Mouse (Mus musculus) midbrain, embryonic 16.5 days (tissue): Measurements from ENCODE around the gene Fgfr2. TPM values are rescaled to one million over a fixed set of nuclear protein-coding genes. Genes with fewer than 3 reads are reported as not detected.

Experiments used
- ATAC-seq: fragments of 200-750 bp; cut with Nextera tagmentation; 2 replicates; pipeline ENCODE4 v1.8.0; 2017; ENCODE audit warnings: moderate TSS enrichment
- H3K27ac ChIP-seq: fragments of 300-500 bp; sonication (generic); 2 replicates; pipeline ENCODE4 v1.5.1; 2014; ENCODE audit warnings: mild to moderate bottlenecking, low read length, mixed read lengths
- H3K27me3 ChIP-seq: fragments of 300-500 bp; sonication (generic); 2 replicates; pipeline ENCODE4 v1.6.1; 2014; ENCODE audit warnings: low read depth, low read length, mixed read lengths; ENCODE audit not compliant: control insufficient read depth, insufficient read depth
- H3K36me3 ChIP-seq: fragments of 300-500 bp; sonication (generic); 2 replicates; pipeline ENCODE4 v1.6.1; 2014; ENCODE audit warnings: mild to moderate bottlenecking, low read length, moderate library complexity, mixed read lengths; ENCODE audit not compliant: control insufficient read depth, insufficient read depth
- H3K4me1 ChIP-seq: fragments of 300-500 bp; sonication (generic); 2 replicates; pipeline ENCODE4 v1.6.1; 2014; ENCODE audit warnings: mild to moderate bottlenecking, low read length, mixed read lengths; ENCODE audit not compliant: control insufficient read depth, insufficient read depth
- H3K4me2 ChIP-seq: fragments of 300-500 bp; sonication (generic); 2 replicates; pipeline ENCODE4 v1.6.1; 2014; ENCODE audit warnings: mild to moderate bottlenecking, low read length, mixed read lengths
- H3K4me3 ChIP-seq: fragments of 300-500 bp; sonication (generic); 2 replicates; pipeline ENCODE4 v1.5.1; 2014; ENCODE audit warnings: low read depth, mild to moderate bottlenecking, low read length, moderate library complexity, mixed read lengths
- H3K9ac ChIP-seq: fragments of 300-500 bp; sonication (generic); 2 replicates; pipeline ENCODE4 v1.6.1; 2014; ENCODE audit warnings: low read depth, low read length, mixed read lengths
- H3K9me3 ChIP-seq: fragments of 300-500 bp; sonication (generic); replicated peaks from 2 replicates; pipeline ENCODE4 v1.6.1; 2014; ENCODE audit warnings: mild to moderate bottlenecking, low read length, mixed read lengths; ENCODE audit not compliant: control insufficient read depth, poor library complexity, severe bottlenecking
- WGBS: fragments of 180-500 bp; shearing (Covaris S2); extraction: QIAGEN DNeasy Blood & Tissue Kit; methylation state at CpG from one replicate; pipeline ENCODE4 v1.1.7; 2014; 5-methylcytosine and 5-hydroxymethylcytosine counted together
- microRNA-seq: library from miRNA; unstranded; fragments of <30 nt; microRNA quantifications from one replicate; pipeline ENCODE4, GENCODE M21; 2017
- polyA plus RNA-seq: library from polyadenylated mRNA; unstranded; fragments of >200 nt; fragmentation: Nextera tagmentation; extraction: Ambion mirVana; gene quantifications from 2 replicates; pipeline ENCODE4 v1.2.1, GENCODE M21; 2015

Gene Fgfr2
- polyA plus RNA-seq, 1 experiment from 2014 or later, result 23.8 TPM

DNA sequence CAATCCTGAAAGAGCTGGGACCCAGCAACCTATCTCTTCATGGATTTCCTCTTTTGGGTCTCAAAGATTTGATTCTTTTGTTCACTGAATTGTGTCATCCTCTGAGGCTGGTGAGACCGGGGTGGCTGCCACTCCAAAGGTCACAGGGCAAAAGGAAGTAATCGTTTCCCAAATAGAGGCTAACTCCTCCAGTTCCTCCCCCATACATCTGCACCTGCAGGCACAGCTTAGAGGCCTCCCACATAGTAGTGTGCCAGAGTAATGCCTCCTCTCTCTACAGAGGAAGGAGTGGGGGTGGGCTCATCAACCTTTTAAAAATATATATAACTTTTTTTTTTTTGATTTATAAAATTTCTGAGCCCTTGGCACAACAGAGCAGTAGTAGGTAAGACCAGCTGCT lies 3001.6 kb downstream of the Fgfr2 start:
- no peaks in the 10 kb centered on the region for H3K36me3 ChIP-seq
- H3K9ac ChIP-seq, result no peak overlapping the region
- 5% methylated on average over 2 of the region's 2 CpGs for WGBS
- no peaks in the 10 kb centered on the region for H3K9me3 ChIP-seq
- peaks cover 12% of the 10 kb centered on the region for H3K4me1 ChIP-seq
- ATAC-seq, result no peak
- H3K27me3 ChIP-seq, result no peaks in the 10 kb centered on the region
- no peak overlapping the region for H3K27ac ChIP-seq
- H3K4me2 ChIP-seq, result no peak overlapping the region
- H3K4me3 ChIP-seq, result no peak overlapping the region

GRCm38 (mm10) chr7:130119466-130119865 lies 3003.7 kb downstream of the Fgfr2 start:
- 67% methylated on average over 6 of the region's 6 CpGs for WGBS
- no peak for ATAC-seq
- H3K4me3 ChIP-seq, result no peak overlapping the region
- peaks cover 12% of the 10 kb centered on the region for H3K4me1 ChIP-seq
- H3K9me3 ChIP-seq, result no peaks in the 10 kb centered on the region
- H3K36me3 ChIP-seq, result no peaks in the 10 kb centered on the region
- no peak overlapping the region for H3K4me2 ChIP-seq
- H3K9ac ChIP-seq, result no peak overlapping the region
- H3K27me3 ChIP-seq, result no peaks in the 10 kb centered on the region
- H3K27ac ChIP-seq, result no peak overlapping the region

DNA sequence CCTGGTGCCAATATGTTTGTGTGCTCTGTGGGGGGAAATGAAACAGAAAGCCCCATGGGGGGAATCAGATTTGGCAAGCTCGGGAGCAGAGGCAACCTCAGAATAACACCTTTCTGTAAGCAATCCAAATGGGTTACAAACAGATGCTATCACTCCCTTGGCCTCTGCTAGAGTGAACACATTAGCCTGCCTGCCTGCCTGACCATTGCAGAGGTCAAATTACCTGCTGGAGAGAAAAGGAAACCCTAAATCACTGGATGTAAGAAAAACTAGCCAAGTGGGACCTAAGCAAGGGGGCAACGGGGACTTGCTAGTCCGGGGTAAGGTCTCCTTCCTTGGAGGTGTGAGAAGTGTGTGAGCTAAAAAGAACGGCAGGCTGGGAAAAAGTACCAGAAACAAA lies 3004.4 kb downstream of the Fgfr2 start:
- no peak for ATAC-seq
- Histone ChIP-seq H3K9me3 (no peaks in the 10 kb centered on the region), H3K4me1 (peaks cover 12% of the 10 kb centered on the region), H3K27me3 (no peaks in the 10 kb centered on the region), H3K36me3 (no peaks in the 10 kb centered on the region), H3K9ac (no peak overlapping the region), H3K27ac (no peak overlapping the region), H3K4me3 (no peak overlapping the region), H3K4me2 (no peak overlapping the region)
- WGBS, result 58% methylated on average over 4 of the region's 4 CpGs

DNA sequence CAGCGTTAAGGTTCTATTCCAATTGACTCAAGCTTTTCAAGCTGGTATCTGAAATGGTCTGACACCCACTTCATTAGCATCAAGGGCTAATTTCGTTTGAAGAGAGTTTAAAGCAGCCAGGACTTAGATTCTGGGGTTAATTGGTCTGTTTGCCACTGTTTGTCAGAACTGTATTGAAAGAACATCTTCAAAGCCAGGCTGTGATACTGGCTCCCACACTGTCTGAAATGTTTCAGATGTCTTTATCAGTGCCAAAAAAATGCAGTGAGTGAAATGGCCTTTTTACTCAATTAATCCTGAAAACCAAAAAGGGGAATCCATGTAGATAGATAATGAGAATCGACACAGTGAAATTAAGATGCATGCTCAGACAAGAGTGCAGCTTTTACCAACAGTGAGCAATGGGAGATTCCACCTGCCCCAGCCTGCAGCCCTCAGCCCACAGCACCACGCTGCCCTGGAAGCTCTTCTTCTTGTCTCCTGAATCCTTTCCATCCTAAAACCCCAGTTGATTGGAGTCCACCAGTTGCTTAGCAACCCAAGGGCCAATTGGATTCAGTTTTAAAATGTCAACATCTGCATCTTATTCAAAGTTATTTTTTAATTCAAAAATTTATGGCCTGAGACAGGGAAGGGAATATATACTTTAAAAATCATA lies 3005.6 kb downstream of the Fgfr2 start:
- WGBS, result 13% methylated on average over 4 of the region's 4 CpGs
- no peak overlapping the region for H3K4me2 ChIP-seq
- H3K27me3 ChIP-seq, result no peaks in the 10 kb centered on the region
- peak overlapping the region; percentile 59 for H3K27ac ChIP-seq
- no peaks in the 10 kb centered on the region for H3K36me3 ChIP-seq
- H3K9ac ChIP-seq, result no peak overlapping the region
- H3K4me3 ChIP-seq, result no peak overlapping the region
- H3K9me3 ChIP-seq, result no peaks in the 10 kb centered on the region
- peaks cover 12% of the 10 kb centered on the region for H3K4me1 ChIP-seq
- ATAC-seq, result peak; percentile 73

GRCm38 (mm10) chr7:130114436-130114835 lies 3008.7 kb downstream of the Fgfr2 start:
- H3K27me3 ChIP-seq, result no peaks in the 10 kb centered on the region
- no peaks in the 10 kb centered on the region for H3K9me3 ChIP-seq
- H3K4me3 ChIP-seq, result no peak overlapping the region
- ATAC-seq, result no peak
- 73% methylated on average over 4 of the region's 4 CpGs for WGBS
- H3K4me2 ChIP-seq, result no peak overlapping the region
- peaks cover 12% of the 10 kb centered on the region for H3K4me1 ChIP-seq
- no peak overlapping the region for H3K9ac ChIP-seq
- no peak overlapping the region for H3K27ac ChIP-seq
- H3K36me3 ChIP-seq, result no peaks in the 10 kb centered on the region

Small RNA genes lying within 50 kb of the gene (microRNA-seq; reads per million reads assigned to microRNA genes)
- 0.86 reads per million for gene Mir7061

Other genes starting within 250 kb of the Fgfr2 start
- gene Zranb1, start 192.2 kb downstream of the Fgfr2 start, polyA plus RNA-seq, result 19.2 and 21.0 TPM in 2 replicates
- 43.7 and 52.4 TPM in 2 replicates for gene Ctbp2, start 1.0 kb upstream of the Fgfr2 start, polyA plus RNA-seq